Mouse (Mus musculus) heart, postnatal 0 days (tissue): Measurements from ENCODE around the gene 1600014C23Rik. TPM values are rescaled to one million over a fixed set of nuclear protein-coding genes. Genes with fewer than 3 reads are reported as not detected.

Source experiments
- ATAC-seq: fragments of 200-750 bp; cut with Nextera tagmentation; 2 replicates; pipeline ENCODE4 v1.8.0; 2017; ENCODE audit warnings: low read depth, moderate number of reproducible peaks, moderate library complexity; ENCODE audit not compliant: insufficient read depth
- DNase-seq: peaks from one replicate; pipeline ENCODE4 v3.0.0-alpha.2; 2016; ENCODE audit warnings: low spot score
- H3K27ac ChIP-seq: fragments of 300-500 bp; sonication (generic); 2 replicates; pipeline ENCODE4 v1.5.1; 2014; ENCODE audit warnings: low read depth, mild to moderate bottlenecking
- H3K27me3 ChIP-seq: fragments of 300-500 bp; sonication (generic); 2 replicates; pipeline ENCODE4 v1.6.1; 2014; ENCODE audit warnings: low read length, mixed read lengths; ENCODE audit not compliant: control insufficient read depth, insufficient read depth
- H3K36me3 ChIP-seq: fragments of 300-500 bp; sonication (generic); replicated peaks from 2 replicates; pipeline ENCODE4 v1.6.1; 2014; ENCODE audit warnings: low read length, mixed read lengths; ENCODE audit not compliant: control insufficient read depth, insufficient read depth
- H3K4me1 ChIP-seq: fragments of 300-500 bp; sonication (generic); 2 replicates; pipeline ENCODE4 v1.6.1; 2014; ENCODE audit warnings: antibody characterized with exemption; ENCODE audit not compliant: control insufficient read depth, insufficient read depth
- H3K4me2 ChIP-seq: fragments of 300-500 bp; sonication (generic); 2 replicates; pipeline ENCODE4 v1.6.1; 2014; ENCODE audit warnings: low read depth, mild to moderate bottlenecking, low read length, moderate library complexity
- H3K4me3 ChIP-seq: fragments of 300-500 bp; sonication (generic); 2 replicates; pipeline ENCODE4 v1.5.1; 2014; ENCODE audit warnings: low read depth, low read length
- H3K9ac ChIP-seq: fragments of 300-500 bp; sonication (generic); replicated peaks from 2 replicates; pipeline ENCODE4 v1.6.1; 2014; ENCODE audit warnings: low read depth, low read length, mixed read lengths
- H3K9me3 ChIP-seq: fragments of 300-500 bp; sonication (generic); replicated peaks from 2 replicates; pipeline ENCODE4 v1.6.1; 2016; ENCODE audit warnings: low read length; ENCODE audit not compliant: control insufficient read depth
- CTCF ChIP-seq: IDR thresholded peaks from 2 replicates; pipeline ENCODE4 v1.5.1; 2016; ENCODE audit warnings: antibody characterized with exemption, control low read depth, low read depth
- EP300 ChIP-seq: IDR thresholded peaks from 2 replicates; pipeline ENCODE4 v1.6.1; 2016; ENCODE audit warnings: antibody characterized with exemption, low read depth
- WGBS: fragments of 180-500 bp; shearing (Covaris S2); extraction: QIAGEN DNeasy Blood & Tissue Kit; methylation state at CpG from one replicate; pipeline ENCODE4 v1.1.7; 2014; 5-methylcytosine and 5-hydroxymethylcytosine counted together
- polyA plus RNA-seq: library from polyadenylated mRNA; unstranded; fragments of >200 nt; fragmentation: Nextera tagmentation; extraction: Ambion mirVana; gene quantifications from 2 replicates; pipeline ENCODE4 v1.2.1, GENCODE M21; 2015
- total RNA-seq: library from RNA; depleted of rRNA; stranded (reverse); fragments of >200 nt; gene quantifications from 2 replicates; pipeline ENCODE4 v1.2.3, GENCODE M21; 2014; ENCODE audit warnings: low replicate concordance; rRNA removed

The 1600014C23Rik gene
- total and polyA plus RNA-seq, 2 experiments from 2014 or later: 0.25 TPM; not detected in 1

DNA sequence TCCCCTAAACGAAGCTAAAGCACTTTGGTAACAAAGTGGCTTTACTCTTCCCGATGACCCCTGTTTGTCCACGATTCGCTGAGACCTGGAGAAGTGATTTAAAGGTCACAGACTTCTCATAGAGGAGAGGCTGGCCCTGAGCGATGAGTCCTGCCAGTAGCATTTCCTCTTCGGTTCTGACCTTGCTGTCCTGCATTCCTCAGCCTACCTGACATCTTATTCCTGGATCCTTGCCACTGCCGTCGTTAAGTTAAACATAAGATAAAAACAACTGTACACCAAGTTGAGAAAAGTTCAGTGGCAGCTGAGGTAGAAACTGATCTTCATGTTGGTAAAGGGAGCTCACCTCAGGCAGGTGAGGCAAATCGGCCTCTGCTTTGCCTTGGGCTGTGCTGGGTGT lies 44.5 kb downstream of the 1600014C23Rik start:
- 49% methylated on average over 9 of the region's 9 CpGs for WGBS
- Histone ChIP-seq H3K4me3 (no peak overlapping the region), H3K9ac (no peak overlapping the region), H3K4me1 (peaks cover 28% of the 10 kb centered on the region), H3K9me3 (no peaks in the 10 kb centered on the region), H3K27ac (peak overlapping the region; percentile 17; the same call in 1 of the 2 replicates), H3K27me3 (no peaks in the 10 kb centered on the region), H3K4me2 (no peak overlapping the region), H3K36me3 (no peaks in the 10 kb centered on the region)
- DNase-seq: no peak
- TF ChIP-seq EP300 (no peak), CTCF (no peak)
- no peak for ATAC-seq

DNA sequence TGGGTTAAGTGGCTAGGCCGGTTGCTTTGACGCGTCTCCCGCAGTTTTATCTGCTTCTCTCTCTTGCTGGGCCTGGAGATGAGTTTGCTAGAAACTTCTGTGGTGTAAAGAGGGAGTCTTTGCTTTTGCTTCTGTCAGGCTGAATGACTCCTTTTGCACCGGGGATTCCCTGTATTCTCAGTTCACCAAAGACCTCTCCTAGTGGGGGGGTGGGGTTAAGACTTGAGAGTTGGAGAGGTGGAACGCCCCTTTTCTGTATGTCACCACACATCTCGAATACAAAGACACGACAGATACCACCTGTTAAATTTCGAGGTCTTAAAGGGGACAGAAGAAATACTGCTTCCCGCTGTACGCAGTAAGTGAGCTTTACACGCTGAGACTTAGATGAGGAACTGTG lies 46.9 kb downstream of the 1600014C23Rik start, which contains the start of gene Tmem63b:
TSS of gene Tmem63b (minus strand) at position 190 of the 400 bp plus-strand sequence.
- H3K36me3 ChIP-seq: no peaks in the 10 kb centered on the region
- DNase-seq: peak; percentile 50
- no peak for ATAC-seq
- peak within 1 kb of the TSS; percentile 75 for H3K4me3 ChIP-seq
- peak within 1 kb of the TSS; percentile 85 for H3K9ac ChIP-seq
- H3K9me3 ChIP-seq: no peaks in the 10 kb centered on the region
- H3K27me3 ChIP-seq: no peaks in the 10 kb centered on the region
- H3K4me2 ChIP-seq: peak within 1 kb of the TSS; percentile 89
- WGBS: 6% methylated on average over 12 of the region's 12 CpGs
- peak within 1 kb of the TSS; percentile 66 for H3K27ac ChIP-seq
- peaks cover 19% of the 10 kb centered on the region for H3K4me1 ChIP-seq
- TF ChIP-seq CTCF: no peak

DNA sequence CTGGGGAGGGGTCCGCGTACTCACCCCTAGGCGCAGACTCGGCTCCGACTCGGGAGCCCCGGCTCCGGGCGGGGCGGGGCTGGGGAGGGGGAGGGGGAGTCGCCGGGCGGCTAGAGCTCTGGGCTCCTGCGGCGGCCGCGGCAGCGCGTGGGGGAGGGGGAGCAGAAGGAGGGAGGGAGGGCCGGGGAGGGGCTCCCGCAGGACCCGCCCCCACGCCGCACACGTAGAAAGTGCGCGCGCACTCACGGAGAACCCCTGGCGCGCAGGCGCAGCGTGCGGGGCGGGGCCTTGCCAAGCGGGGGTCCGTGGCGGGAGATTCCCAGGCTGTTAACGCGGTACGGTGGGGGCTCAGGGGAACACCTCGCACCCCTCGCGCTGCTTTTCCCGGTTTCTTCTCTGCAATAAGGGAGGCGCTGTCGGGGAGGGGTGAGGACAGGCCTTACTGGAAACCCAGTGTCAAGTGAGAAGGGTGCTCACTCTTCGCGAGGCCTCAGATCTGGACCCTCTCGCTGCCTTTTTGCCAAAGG lies 47.5 kb downstream of the 1600014C23Rik start, which contains the start of gene Mrpl14:
TSS of gene Mrpl14 (plus strand) at position 230 of the 527 bp plus-strand sequence.
- ATAC-seq (peak; percentile 88), DNase-seq (peak; percentile 93)
- H3K4me3 ChIP-seq: peak within 1 kb of the TSS; percentile 75
- H3K27ac ChIP-seq: peak within 1 kb of the TSS; percentile 66
- peaks cover 19% of the 10 kb centered on the region for H3K4me1 ChIP-seq
- peak within 1 kb of the TSS; percentile 89 for H3K4me2 ChIP-seq
- 1% methylated on average over 30 of the region's 50 CpGs for whole genome bisulfite sequencing
- H3K9ac ChIP-seq: peak within 1 kb of the TSS; percentile 85
- H3K9me3 ChIP-seq: no peaks in the 10 kb centered on the region
- no peaks in the 10 kb centered on the region for H3K36me3 ChIP-seq
- TF ChIP-seq CTCF (0 out of 2 replicates have a peak, but pooled peaks have one; percentile 1), EP300 (no peak)
- no peaks in the 10 kb centered on the region for H3K27me3 ChIP-seq

DNA sequence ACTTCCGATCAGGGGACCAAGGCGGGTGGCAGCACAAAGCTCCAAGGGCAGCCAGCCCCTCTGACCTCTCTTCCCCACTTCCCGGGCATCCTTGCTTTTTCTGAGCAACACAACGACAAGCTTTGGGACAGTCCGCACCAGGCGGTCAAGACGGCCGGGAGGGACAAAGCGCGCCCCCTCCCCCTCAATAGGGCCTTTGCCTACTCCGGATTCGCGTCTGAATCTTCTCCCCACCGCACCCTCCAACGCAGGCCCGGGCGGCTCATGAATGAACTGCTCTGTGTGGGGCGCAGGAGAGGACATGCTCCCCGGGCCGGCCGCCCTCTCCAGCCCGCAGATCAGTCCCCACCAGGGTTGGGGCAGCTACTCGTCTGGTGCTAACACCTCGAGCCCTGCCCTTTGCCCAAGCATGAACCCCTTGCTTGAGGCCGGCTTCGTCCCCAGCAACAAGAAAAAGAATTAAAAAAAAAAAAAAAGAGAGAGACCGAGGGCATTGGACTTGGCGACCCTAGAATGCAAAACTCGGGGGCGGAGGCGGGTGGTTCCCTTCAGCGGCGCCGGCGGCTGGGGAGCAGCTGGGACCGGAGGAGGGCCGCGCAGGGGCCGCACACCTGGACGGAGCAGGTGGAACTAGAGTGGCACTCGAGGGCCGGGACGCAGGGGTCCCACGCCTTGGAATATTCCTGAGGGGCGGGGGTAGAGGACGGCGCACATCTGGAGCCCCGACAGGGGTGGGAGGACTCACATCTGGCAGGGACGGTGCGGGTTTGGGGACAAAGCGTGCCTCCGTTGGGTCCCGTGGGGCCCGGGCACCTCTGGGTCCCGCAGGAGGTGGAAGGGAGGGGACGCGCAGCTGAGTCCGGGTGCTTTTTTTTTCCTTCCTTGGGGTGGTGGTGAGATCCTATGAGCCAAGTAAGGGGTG lies 48.2 kb downstream of the 1600014C23Rik start:
- WGBS: under 1% methylated on average over 57 of the region's 58 CpGs

DNA sequence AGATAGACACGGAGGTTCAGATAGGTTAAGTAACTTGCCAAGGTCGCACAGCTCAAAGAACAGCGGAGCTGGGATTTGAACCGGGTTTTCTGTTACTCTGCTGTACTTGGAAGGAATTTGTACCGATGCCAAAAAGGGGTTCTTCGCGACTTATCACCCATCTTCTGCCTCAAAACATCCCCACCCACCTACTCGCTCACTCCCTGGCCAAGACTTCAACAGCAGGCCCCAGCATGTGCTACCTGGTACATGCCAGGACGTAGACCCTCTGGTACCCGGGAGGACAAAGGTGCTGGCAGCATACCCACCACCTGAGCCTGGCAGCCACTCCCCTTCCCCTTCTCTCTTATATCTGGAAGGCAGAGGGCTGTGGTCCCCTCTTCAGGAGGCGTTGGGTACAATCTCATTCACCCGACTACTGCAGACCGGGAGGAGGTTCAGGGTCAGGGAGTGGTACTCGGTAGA lies 48.9 kb downstream of the 1600014C23Rik start:
- Histone ChIP-seq H3K27me3 (no peaks in the 10 kb centered on the region), H3K36me3 (no peaks in the 10 kb centered on the region), H3K9ac (peak overlapping the region; percentile 85), H3K27ac (peak overlapping the region; percentile 52), H3K4me3 (peak overlapping the region; percentile 75), H3K4me1 (peaks cover 24% of the 10 kb centered on the region), H3K9me3 (no peaks in the 10 kb centered on the region), H3K4me2 (peak overlapping the region; percentile 89)
- 44% methylated on average over 14 of the region's 14 CpGs for WGBS
- TF ChIP-seq EP300 (no peak), CTCF (no peak)
- ATAC-seq (no peak), DNase-seq (no peak)

More for the DNA sequence above, 48.2 kb downstream of the 1600014C23Rik start:
- no peaks in the 10 kb centered on the region for H3K27me3 ChIP-seq
- no peak for DNase-seq
- H3K9me3 ChIP-seq: no peaks in the 10 kb centered on the region
- H3K4me1 ChIP-seq: peaks cover 24% of the 10 kb centered on the region
- H3K36me3 ChIP-seq: no peaks in the 10 kb centered on the region
- H3K9ac ChIP-seq: peak overlapping the region; percentile 85
- peak overlapping the region; percentile 52 for H3K27ac ChIP-seq
- peak overlapping the region; percentile 89 for H3K4me2 ChIP-seq
- ATAC-seq: peak; percentile 59
- no peak for TF ChIP-seq EP300
- TF ChIP-seq CTCF: no peak
- H3K4me3 ChIP-seq: peak overlapping the region; percentile 75

Other genes with a start within 250 kb of the 1600014C23Rik start
- gene Aars2, start 227.0 kb downstream of the 1600014C23Rik start, total RNA-seq: 25.6 and 33.7 TPM in 2 replicates
- gene Aars2, start 227.0 kb downstream of the 1600014C23Rik start, polyA plus RNA-seq: 13.9 and 15.0 TPM in 2 replicates
- not detected in 2 replicates for gene Tcte1, start 210.4 kb downstream of the 1600014C23Rik start, total RNA-seq
- 0.11 TPM in 1 of 2 replicates, not detected in the other for gene Tcte1, start 210.4 kb downstream of the 1600014C23Rik start, polyA plus RNA-seq
- gene Tmem151b, start 184.2 kb downstream of the 1600014C23Rik start, total RNA-seq: 0.73 and 0.95 TPM in 2 replicates
- gene Tmem151b, start 184.2 kb downstream of the 1600014C23Rik start, polyA plus RNA-seq: 0.04 and 0.16 TPM in 2 replicates
- gene Nfkbie, start 178.1 kb downstream of the 1600014C23Rik start, total RNA-seq: 1.2 and 3.0 TPM in 2 replicates
- 1.7 and 1.9 TPM in 2 replicates for gene Nfkbie, start 178.1 kb downstream of the 1600014C23Rik start, polyA plus RNA-seq
- gene Slc35b2, start 170.0 kb downstream of the 1600014C23Rik start, total RNA-seq: 87.8 and 137 TPM in 2 replicates
- 64.8 and 68.3 TPM in 2 replicates for gene Slc35b2, start 170.0 kb downstream of the 1600014C23Rik start, polyA plus RNA-seq
- 716 and 846 TPM in 2 replicates for gene Hsp90ab1, start 160.6 kb downstream of the 1600014C23Rik start, total RNA-seq
- 756 and 767 TPM in 2 replicates for gene Hsp90ab1, start 160.6 kb downstream of the 1600014C23Rik start, polyA plus RNA-seq
- gene Slc29a1, start 134.2 kb downstream of the 1600014C23Rik start, total RNA-seq: 236 and 368 TPM in 2 replicates
- gene Slc29a1, start 134.2 kb downstream of the 1600014C23Rik start, polyA plus RNA-seq: 105 and 107 TPM in 2 replicates
- gene Mymx, start 131.7 kb downstream of the 1600014C23Rik start, total RNA-seq: not detected in 2 replicates
- not detected in 2 replicates for gene Mymx, start 131.7 kb downstream of the 1600014C23Rik start, polyA plus RNA-seq
- gene Capn11, start 74.5 kb downstream of the 1600014C23Rik start, total RNA-seq: 0.43 and 0.76 TPM in 2 replicates
- gene Capn11, start 74.5 kb downstream of the 1600014C23Rik start, polyA plus RNA-seq: not detected in 2 replicates
- gene Mrpl14, start 47.5 kb downstream of the 1600014C23Rik start, total RNA-seq: 34.7 and 98.0 TPM in 2 replicates
- 152 and 162 TPM in 2 replicates for gene Mrpl14, start 47.5 kb downstream of the 1600014C23Rik start, polyA plus RNA-seq
- gene Tmem63b, start 46.9 kb downstream of the 1600014C23Rik start, total RNA-seq: 79.1 and 81.5 TPM in 2 replicates
- 45.9 and 53.2 TPM in 2 replicates for gene Tmem63b, start 46.9 kb downstream of the 1600014C23Rik start, polyA plus RNA-seq